Mouse (Mus musculus): Measurements from ENCODE around the gene Crat.

The Crat gene

DNA sequence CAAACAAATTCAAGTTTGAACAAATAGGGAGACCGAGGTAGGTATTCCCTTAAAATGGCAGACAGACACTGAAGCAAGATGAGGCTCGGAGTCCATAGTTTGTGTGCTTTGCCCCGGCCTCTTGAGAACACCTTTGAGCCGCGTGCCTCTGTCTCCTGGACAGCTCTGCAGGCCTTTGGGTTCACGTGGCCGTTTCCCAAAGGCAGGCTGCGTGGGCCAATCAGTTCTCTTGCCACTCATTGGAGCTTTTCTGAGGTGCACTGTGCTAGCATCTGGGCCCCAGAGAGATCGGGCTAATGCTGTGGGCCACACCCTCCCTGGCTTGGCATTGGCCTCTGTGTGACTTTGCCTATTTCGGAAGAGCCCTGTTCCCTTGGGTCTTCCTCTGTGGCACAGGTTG lies 39.7 kb downstream of the Crat start:
- no peak for TF ChIP-seq GATA4 (IDR thresholded peaks at IDR 0.05; ENCODE audit: insufficient replicate concordance, low read length)

DNA sequence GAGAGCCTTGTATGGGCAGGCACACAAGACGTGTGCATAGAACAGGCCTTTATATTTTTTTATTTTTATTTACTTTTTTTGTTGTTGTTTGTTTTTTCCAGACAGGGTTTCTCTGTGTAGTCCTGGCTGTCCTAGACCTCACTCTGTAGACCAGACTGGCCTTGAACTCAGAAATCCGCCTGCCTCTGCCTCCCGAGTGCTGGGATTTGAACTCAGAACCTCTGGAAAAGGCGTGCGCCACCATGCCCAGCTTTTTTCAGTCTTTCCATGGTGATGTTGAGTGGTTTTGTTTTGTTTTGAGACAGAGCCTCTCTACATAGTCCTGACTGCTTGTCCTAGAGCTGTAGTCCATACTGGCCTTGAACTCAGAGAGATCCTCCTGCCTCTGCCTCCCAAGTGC lies 42.9 kb downstream of the Crat start:
- TF ChIP-seq GATA4 (IDR thresholded peaks at IDR 0.05; ENCODE audit: insufficient replicate concordance, low read length), result no peak

DNA sequence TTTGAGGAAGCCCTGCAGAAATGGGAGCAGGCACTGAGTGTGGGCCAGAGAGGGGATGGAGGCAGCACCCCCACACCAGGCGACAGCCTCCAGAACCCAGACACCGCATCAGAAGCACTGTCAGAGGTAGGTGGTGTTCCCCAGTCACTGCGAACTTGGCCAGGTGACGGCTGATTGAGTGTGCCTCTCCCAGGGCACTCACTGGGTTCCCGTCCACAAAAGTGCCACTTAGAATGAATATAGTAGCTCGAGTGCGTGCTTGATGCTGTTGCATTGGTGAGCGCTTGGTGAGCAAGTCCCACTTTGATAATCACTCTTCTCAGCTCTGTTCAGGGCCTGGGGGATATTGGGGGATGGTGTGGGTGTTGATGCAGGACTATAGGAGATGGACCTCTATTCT lies 44.1 kb downstream of the Crat start:
- TF ChIP-seq GATA4 (IDR thresholded peaks at IDR 0.05; ENCODE audit: insufficient replicate concordance, low read length), result no peak

DNA sequence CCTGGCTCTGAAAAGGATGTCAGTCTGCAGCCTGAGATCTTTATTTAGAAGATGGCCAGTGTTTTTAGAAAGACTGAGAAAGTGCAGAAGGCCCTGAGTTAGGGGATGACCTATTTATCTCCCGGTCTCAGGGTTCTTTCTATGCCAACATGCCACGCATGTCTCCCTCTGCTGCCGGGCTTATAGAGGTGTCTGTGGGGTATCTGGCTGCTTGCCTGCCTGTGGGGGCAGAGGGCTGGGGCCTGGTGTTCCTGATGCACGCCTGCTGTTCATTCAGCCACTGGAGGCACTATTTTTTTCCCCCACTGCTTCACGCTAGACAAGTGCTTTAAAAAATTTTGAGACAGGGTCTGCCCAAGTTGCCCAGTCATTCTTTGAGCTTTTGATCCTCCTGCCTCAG lies 49.4 kb downstream of the Crat start:
- TF ChIP-seq GATA4 (IDR thresholded peaks at IDR 0.05; ENCODE audit: insufficient replicate concordance, low read length), result no peak

DNA sequence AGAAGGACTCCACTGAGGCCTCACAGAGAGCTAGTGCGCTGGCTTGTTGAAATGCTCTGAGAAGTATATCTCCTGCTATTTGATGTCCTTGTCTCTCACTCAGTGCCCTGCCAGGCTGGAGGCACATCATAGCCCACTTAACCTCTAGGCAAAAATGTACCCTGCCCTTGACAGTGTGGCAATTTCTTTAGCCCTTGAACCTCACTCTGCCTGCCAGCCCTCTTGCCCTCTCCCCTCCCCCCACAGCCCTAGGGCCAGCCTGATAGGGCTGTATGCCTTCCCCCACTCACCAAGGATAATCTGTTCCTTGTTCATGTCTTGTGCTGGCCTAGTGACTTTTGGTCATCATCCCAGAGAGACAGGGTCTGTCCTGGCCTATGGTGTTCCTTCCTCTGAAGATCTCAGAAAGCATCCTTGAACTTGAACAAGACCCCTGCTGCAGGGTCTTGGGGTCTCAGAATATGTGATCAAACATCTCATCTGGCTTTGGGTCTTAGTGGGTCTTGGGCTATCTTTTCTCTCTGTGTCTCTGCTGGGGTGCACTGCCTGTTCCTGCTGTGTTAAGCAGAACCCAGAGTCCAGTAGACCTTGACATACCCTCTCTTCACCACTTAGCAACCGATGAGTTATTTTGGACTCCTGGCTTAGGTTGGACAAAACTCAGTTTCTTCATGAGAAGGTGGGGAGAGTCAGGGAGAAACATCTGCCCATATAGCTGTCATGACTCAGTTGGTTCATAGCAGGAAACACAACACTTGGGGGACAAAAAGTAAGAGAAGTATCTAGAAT lies 50.1 kb downstream of the Crat start:
- peak; percentile 19; the same call in 1 of the 2 replicates for TF ChIP-seq GATA4 (IDR thresholded peaks at IDR 0.05; ENCODE audit: insufficient replicate concordance, low read length)

DNA sequence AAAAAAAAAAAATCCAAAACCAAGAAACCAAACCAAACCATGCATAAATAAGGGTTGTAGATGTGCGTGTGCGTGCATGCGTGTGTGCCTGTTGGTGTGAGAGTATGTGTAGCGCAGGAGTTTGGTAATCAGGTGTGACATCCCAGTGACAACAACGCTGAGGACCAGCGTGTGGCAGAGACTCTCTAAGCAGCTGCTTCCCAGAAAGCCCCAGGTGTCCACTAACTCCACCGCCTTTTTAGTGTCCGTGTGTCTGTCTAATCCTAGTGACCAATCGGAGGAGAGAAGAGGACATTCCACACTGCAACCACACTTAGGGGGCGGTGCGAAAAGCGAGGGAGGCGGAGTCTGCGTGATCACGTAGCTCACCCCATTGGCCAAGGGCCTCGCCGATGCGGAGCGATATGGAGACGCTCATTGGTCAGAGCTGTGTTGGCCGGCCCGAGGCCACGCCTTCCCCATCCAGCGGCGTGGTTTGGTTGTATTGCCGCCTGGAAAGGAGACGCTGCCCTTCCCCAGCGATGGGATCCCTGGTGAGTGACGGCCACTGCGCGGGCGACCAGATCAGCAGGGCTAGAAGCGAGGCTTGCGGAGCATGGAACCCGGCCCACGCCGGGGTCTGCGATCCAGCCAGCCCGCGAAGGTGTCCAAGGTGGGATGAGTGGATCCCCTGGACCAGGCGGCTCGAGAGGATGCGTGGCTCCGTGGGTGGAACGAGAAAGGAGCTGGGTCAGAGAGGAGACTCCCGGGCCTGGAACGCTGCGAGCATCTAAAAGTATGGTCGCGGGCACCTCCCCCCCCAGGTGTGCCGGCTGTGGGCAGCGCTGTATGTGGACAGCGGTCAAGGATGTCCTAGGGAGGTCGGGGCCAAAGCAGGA lies 51.6 kb downstream of the Crat start, which contains the start of gene Miga2:
Gene Miga2 (plus strand): TSS at position 461 of the 878 bp plus-strand sequence.
- peak; percentile 12; the same call in 1 of the 2 replicates for TF ChIP-seq GATA4 (IDR thresholded peaks at IDR 0.05; ENCODE audit: insufficient replicate concordance, low read length)

DNA sequence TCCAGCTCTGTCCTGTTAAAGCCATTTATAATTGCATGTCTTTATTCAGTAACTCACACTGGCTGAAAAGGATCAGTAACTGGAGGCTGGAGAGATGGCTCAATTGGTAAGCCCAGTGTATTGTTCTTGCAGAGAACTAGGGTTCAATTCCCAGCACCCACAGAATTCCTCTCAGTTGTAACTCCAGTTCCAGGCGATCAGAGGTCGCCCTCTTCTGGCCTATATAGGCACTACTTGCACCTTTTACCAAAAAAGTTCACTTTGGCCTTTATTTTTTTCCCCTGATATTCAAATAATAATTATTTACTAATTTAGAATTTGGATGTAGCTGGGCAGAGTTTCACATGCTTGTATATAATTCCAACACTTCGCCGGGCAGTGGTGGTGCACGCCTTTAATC lies 52.7 kb downstream of the Crat start:
- TF ChIP-seq GATA4 (IDR thresholded peaks at IDR 0.05; ENCODE audit: insufficient replicate concordance, low read length), result no peak

DNA sequence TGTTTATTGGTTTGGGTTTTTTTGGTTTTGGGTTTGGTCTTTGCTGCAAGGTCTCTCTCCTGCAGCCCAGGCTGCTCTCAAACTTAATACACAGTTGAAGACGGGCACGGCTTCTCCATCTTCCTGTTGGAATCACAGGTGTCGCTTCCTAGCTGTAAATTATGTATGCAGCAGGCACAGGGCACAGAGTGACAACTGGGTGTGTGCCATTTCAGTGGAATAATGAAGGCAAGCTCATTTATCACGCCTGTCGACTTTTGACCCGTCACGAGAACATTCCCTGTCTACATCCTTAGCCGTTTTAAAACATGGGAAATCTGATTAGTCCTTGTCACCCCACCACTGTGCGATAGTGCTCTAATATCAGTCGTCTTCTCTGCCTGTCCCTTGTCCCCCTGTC lies 55.0 kb downstream of the Crat start:
- TF ChIP-seq GATA4 (IDR thresholded peaks at IDR 0.05; ENCODE audit: insufficient replicate concordance, low read length), result no peak

DNA sequence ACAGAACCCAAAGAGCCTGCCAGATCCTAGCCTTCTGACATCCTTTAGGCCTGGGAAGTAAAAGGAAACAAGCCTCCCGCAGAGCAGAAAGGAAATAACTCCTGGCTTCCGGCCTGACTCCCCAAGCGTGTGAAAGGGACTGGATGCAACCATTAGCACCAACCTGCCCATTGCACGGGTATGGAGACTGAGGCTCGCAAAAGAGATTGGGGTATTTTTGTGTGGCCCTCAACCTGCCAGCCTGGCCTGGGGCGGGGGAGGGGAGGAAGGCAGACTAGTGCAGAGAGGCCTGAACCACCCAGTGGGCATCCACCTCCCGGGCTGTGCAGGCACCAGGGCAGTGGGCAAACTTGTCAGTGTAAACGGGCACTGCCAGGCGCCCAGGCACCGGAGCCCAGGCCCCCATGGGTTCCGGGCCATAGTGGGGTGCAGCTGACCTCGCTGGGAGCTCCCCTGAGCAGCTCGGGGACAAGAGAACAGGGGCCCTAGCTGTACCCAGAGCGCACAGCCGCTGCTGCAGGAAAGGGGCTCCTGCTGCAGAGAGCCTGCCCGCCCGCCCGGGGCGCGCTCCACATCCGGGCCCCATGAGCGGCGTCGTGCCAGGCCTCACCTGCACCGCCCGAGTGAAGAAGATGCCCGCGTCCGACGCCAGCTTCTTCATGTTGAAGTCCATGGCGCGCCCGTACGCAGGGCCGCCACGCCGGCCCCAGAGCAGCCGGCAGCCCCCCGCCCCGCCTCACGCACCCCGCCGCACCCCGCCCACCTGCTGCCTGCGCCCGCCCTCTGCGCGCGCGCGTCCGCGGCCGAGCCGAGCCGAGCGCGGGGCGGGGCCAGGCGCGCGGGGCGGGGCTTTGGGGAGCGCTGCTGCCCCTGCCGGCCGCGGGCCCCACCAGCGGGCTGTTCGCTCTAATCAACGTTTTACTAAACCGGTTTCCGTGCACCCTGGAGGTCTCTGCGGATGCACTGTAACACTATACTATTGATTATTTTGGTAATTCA lies 56.8 kb downstream of the Crat start, which contains the start of gene Sh3glb2:
Gene Sh3glb2 (minus strand): TSS at position 805 of the 999 bp plus-strand sequence.
- TF ChIP-seq GATA4 (IDR thresholded peaks at IDR 0.05; ENCODE audit: insufficient replicate concordance, low read length), result no peak

DNA sequence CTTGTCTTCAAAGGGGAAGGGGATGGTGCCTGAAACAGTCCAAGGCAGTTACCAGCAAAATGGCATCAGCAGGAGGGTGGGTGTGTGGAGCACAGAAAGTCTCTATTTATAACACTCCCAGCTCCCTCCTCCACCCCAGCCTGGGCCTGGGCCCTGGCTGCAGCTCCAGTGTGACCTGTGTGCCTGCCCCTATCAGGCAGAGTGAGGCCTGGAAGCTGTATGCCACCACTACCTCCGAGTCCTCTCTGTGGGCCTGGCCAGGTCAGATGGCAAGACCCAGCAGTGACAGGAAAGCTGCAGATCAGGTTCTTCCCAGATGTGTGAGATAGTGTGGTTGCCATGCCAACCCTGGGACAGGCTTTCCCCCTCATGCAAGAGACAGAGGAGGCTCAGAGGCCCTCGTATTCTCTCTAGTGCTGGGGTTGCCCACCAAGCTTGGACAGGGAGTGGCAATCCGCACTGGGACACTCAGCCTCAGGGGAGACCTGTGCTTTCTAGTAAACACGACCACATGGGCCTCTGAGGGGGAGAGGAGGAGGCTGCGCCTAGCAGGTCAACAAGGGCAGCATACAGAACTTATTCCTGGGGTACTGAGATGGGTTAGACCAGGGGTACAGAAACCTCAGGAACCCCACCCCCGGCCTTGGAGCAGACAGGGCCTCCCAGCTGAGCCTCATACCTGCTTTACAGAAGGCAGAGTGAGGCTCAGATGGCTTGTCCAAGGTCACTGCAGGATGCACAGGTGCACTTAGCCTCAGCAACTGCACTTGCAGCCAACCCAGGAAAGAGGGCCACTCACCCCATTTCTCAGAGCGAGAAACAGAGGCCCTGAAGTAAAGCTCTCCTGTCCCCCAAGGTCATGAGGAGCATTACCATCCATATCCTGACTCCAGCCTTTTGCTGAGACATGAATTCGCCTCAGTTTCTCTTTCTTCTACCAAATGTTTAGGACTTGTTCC lies 57.8 kb downstream of the Crat start:
- no peak for TF ChIP-seq GATA4 (IDR thresholded peaks at IDR 0.05; ENCODE audit: insufficient replicate concordance, low read length)

DNA sequence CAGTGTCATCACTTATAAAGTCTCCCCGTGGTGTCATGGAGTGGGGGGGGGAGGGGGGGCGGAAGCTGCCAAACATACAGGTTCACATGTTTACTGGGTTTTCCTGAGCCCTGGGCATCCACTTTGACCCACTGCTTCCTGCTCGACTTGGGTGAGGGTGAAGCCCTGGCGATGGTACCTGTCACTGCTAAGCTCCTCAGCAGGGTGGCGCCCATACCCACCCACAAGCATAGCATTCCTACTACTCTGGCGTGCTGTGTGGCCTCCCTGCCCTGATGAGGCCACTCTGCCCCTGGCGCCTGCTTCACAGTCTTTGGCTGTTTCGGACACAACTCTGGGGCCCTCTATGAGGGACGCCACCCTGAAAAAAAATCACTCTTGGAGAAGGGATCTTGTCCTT lies 58.7 kb downstream of the Crat start:
- no peak for TF ChIP-seq GATA4 (IDR thresholded peaks at IDR 0.05; ENCODE audit: insufficient replicate concordance, low read length)

DNA sequence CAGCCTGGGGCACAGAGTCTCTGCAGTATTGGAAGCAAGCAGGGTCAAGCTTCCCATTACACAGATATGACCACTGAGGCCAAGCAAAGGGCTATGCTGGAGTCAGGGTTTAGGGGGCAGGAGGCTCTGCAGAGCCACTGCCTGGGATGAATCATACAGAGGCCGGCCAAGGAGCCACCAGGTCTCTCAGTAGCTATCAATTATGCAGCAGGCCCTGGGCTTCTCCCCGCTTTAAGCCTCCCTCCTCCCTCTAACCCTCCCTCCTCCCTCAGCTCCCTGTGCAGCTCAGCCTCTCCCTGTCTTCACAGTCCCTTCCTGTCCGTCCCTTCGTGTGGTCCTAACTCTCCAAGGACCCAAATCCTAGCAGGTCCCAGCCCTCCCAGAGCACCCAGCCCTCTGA lies 59.3 kb downstream of the Crat start:
- TF ChIP-seq GATA4 (IDR thresholded peaks at IDR 0.05; ENCODE audit: insufficient replicate concordance, low read length), result no peak

DNA sequence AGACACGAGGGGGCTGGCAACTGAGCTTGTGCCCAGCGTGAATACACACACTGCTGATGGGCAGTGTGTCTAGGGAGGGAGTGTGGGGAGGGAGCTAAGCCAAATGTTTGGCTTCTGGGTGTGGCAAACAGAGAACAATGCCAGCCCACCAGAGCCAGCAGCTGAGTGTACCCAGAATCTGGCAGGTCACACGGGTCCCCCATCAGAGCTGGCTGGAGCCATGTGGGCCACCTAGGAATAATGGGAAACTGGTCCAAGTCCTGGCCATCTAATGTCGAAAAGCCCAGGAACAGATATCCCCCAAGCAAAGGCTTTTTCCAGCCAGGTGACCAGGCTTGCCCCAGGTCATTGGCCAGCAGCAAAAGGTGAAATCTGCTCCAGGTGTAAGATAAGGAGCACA lies 59.8 kb downstream of the Crat start:
- no peak for TF ChIP-seq GATA4 (IDR thresholded peaks at IDR 0.05; ENCODE audit: insufficient replicate concordance, low read length)

DNA sequence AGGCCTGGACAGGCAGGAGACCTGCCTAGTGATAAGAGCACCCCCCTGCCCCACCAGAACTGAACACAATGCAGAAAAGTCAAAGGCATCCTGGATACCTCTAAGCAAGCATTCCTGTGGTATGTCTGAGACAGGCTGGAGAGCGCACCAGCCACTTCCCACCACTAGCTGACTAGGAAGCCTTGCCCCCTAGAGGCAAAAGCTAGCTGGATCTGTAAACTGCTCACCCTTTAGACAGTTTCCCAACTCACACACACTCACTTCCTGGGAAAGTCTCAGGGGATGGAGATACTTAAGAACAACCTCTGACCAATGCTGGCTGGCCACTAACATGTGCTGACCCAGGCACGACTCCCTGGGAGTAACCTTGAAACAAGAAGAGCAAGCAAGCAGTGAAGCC lies 64.5 kb downstream of the Crat start:
- TF ChIP-seq GATA4 (IDR thresholded peaks at IDR 0.05; ENCODE audit: insufficient replicate concordance, low read length), result no peak

Measured in liver, adult (tissue).